ENCODE assay signal across 9 mouse cellular contexts in genomic region chr2:138047781-138048201, GRCm38 (mm10).
DNase-seq lines count a peak whose midpoint lies in the region; ATAC-seq lines count a peak whose summit lies in the region.
"Had no signal": no experiment of that assay in that cellular context is flagged by ENCODE, and none has a peak within 500 bp of the region (broad histone marks: within the 10 kb centered on the region; RNA-seq: fewer than 3 reads in every experiment).

No protein-coding gene starts in this region.

- no peaks in the 10 kb centered on the region for H3K36me3 ChIP-seq in forebrain, embryonic 15.5 days
- H3K36me3 ChIP-seq in forebrain, embryonic 12.5 days (replicated peaks): no peaks in the 10 kb centered on the region
- H3K36me3 ChIP-seq in midbrain, embryonic 11.5 days (ENCODE audit: control insufficient read depth, insufficient read depth, low read length): no peaks in the 10 kb centered on the region
- H3K36me3 ChIP-seq in midbrain, embryonic 10.5 days: no peaks in the 10 kb centered on the region

- peaks cover 11% of the 10 kb centered on the region for H3K4me1 ChIP-seq in forebrain, embryonic 15.5 days
- peaks cover 7% of the 10 kb centered on the region for H3K4me1 ChIP-seq in forebrain, embryonic 12.5 days
- H3K4me1 ChIP-seq in midbrain, embryonic 11.5 days (ENCODE audit: control insufficient read depth, insufficient read depth, low read length): peaks cover 3% of the 10 kb centered on the region
- peaks cover 13% of the 10 kb centered on the region for H3K4me1 ChIP-seq in midbrain, embryonic 10.5 days

- peak; percentile 53 for DNase-seq in midbrain, embryonic 11.5 days (ENCODE audit: low spot score, missing footprints)
- DNase-seq in midbrain, embryonic 10.5 days (ENCODE audit: low spot score): no peak
- DNase-seq in layer of hippocampus, adult 8-10 months (ENCODE audit: low spot score in 2 of 2): peak; percentile 32
- peak; percentile 39 for DNase-seq in right cerebral cortex, postnatal 25 days
- no peak for DNase-seq in spleen, postnatal 10 days (ENCODE audit: low spot score in 2 of 2)
- DNase-seq: kidney, adult 11 months had no signal

- 49% methylated on average over 11 of the region's 11 CpGs for WGBS in forebrain, embryonic 15.5 days
- 64% methylated on average over 11 of the region's 11 CpGs for WGBS in forebrain, embryonic 12.5 days
- 64% methylated on average over 11 of the region's 11 CpGs for WGBS in midbrain, embryonic 11.5 days
- 66% methylated on average over 11 of the region's 11 CpGs for WGBS in midbrain, embryonic 10.5 days

- no peaks in the 10 kb centered on the region for H3K9me3 ChIP-seq in forebrain, embryonic 15.5 days
- no peaks in the 10 kb centered on the region for H3K9me3 ChIP-seq in forebrain, embryonic 12.5 days
- no peaks in the 10 kb centered on the region for H3K9me3 ChIP-seq in midbrain, embryonic 11.5 days (ENCODE audit: control insufficient read depth, low read length)
- H3K9me3 ChIP-seq in midbrain, embryonic 10.5 days (replicated peaks): no peaks in the 10 kb centered on the region

- H3K4me2 ChIP-seq in forebrain, embryonic 15.5 days (replicated peaks): peak overlapping the region; percentile 2; the same call in 1 of the 2 replicates
- no peak overlapping the region for H3K4me2 ChIP-seq in forebrain, embryonic 12.5 days
- no peak overlapping the region for H3K4me2 ChIP-seq in midbrain, embryonic 11.5 days

- peak; percentile 68; the same call in 1 of the 2 replicates for ATAC-seq in forebrain, embryonic 15.5 days (replicated peaks)
- no peak for ATAC-seq in forebrain, embryonic 12.5 days (ENCODE audit: low FRiP score)
- ATAC-seq in midbrain, embryonic 11.5 days (ENCODE audit: low FRiP score): no peak
- ATAC-seq in CD4-positive, CD25-positive, alpha-beta regulatory T cell, adult 4 months: no peak

- H3K4me3 ChIP-seq in forebrain, embryonic 15.5 days: no peak overlapping the region
- H3K4me3 ChIP-seq in forebrain, embryonic 12.5 days (replicated peaks): no peak overlapping the region
- no peak overlapping the region for H3K4me3 ChIP-seq in midbrain, embryonic 11.5 days (ENCODE audit: low read depth, low read length)
- H3K4me3 ChIP-seq in midbrain, embryonic 10.5 days: no peak overlapping the region

- H3K27me3 ChIP-seq in forebrain, embryonic 15.5 days: no peaks in the 10 kb centered on the region
- H3K27me3 ChIP-seq in forebrain, embryonic 12.5 days: no peaks in the 10 kb centered on the region
- no peaks in the 10 kb centered on the region for H3K27me3 ChIP-seq in midbrain, embryonic 11.5 days (ENCODE audit: control insufficient read depth, insufficient read depth, low read length)
- H3K27me3 ChIP-seq in midbrain, embryonic 10.5 days (ENCODE audit: low read depth, poor library complexity, severe bottlenecking): no peaks in the 10 kb centered on the region

- H3K27ac ChIP-seq in forebrain, embryonic 15.5 days (replicated peaks): no peak overlapping the region
- no peak overlapping the region for H3K27ac ChIP-seq in forebrain, embryonic 12.5 days
- H3K27ac ChIP-seq in midbrain, embryonic 11.5 days (ENCODE audit: low read depth, low read length): no peak overlapping the region
- H3K27ac ChIP-seq in midbrain, embryonic 10.5 days (replicated peaks): no peak overlapping the region

- no peak overlapping the region; the same call in 1 of the 2 replicates for H3K9ac ChIP-seq in forebrain, embryonic 15.5 days (replicated peaks)
- no peak overlapping the region for H3K9ac ChIP-seq in forebrain, embryonic 12.5 days
- H3K9ac ChIP-seq in midbrain, embryonic 11.5 days (ENCODE audit: low read length): no peak overlapping the region

Comparison
In these comparisons a context has a peak if more than half of its experiments do, and no peak if none do; other contexts are left out.
1. DNase-seq: peak in midbrain, embryonic 11.5 days (single experiment), layer of hippocampus, adult 8-10 months (2 of 2) and right cerebral cortex, postnatal 25 days (single experiment); none in midbrain, embryonic 10.5 days (single experiment) and spleen, postnatal 10 days (0 of 2).